Mouse (Mus musculus) limb, embryonic 10.5 days (tissue): ENCODE results near the gene Rad51b. TPM values are rescaled to one million over a fixed set of nuclear protein-coding genes. Genes with fewer than 3 reads are reported as not detected.

Source experiments
- DNase-seq: peaks from one replicate; pipeline ENCODE4 v3.0.0-alpha.2; 2017; ENCODE audit warnings: low spot score
- H3K27ac ChIP-seq: fragments of 300-500 bp; sonication (generic); 2 replicates; pipeline ENCODE4 v1.5.1; 2016; ENCODE audit warnings: mild to moderate bottlenecking
- H3K27me3 ChIP-seq: fragments of 300-500 bp; sonication (generic); 2 replicates; pipeline ENCODE4 v1.6.1; 2016; ENCODE audit warnings: low read depth, mild to moderate bottlenecking; ENCODE audit not compliant: poor library complexity, severe bottlenecking
- H3K36me3 ChIP-seq: fragments of 300-500 bp; sonication (generic); 2 replicates; pipeline ENCODE4 v1.6.1; 2016; ENCODE audit warnings: mild to moderate bottlenecking, moderate library complexity
- H3K4me1 ChIP-seq: fragments of 300-500 bp; sonication (generic); 2 replicates; pipeline ENCODE4 v1.6.1; 2016
- H3K4me3 ChIP-seq: fragments of 300-500 bp; sonication (generic); 2 replicates; pipeline ENCODE4 v1.5.1; 2016; ENCODE audit warnings: mild to moderate bottlenecking, moderate library complexity
- H3K9me3 ChIP-seq: fragments of 300-500 bp; sonication (generic); replicated peaks from 2 replicates; pipeline ENCODE4 v1.6.1; 2016; ENCODE audit warnings: mild to moderate bottlenecking
- WGBS: fragments of 180-500 bp; shearing (Covaris S2); methylation state at CpG from one replicate; pipeline ENCODE4 v1.1.7; 2016; 5-methylcytosine and 5-hydroxymethylcytosine counted together
- polyA plus RNA-seq: library from polyadenylated mRNA; unstranded; fragments of >200 nt; fragmentation: Nextera tagmentation; extraction: Ambion mirVana; gene quantifications from 2 replicates; pipeline ENCODE4 v1.2.1, GENCODE M21; 2016

Gene Rad51b
- polyA plus RNA-seq, 1 experiment from 2014 or later = 7.4 TPM

GRCm38 (mm10) chr12:79780745-79781144, 483.7 kb downstream of the Rad51b start:
- Histone ChIP-seq H3K4me3 (no peak overlapping the region), H3K4me1 (0 out of 2 replicates have a peak, but pooled peaks cover 5% of the 10 kb centered on the region), H3K36me3 (peaks cover 6% of the 10 kb centered on the region), H3K27me3 (no peaks in the 10 kb centered on the region), H3K9me3 (peaks cover 3% of the 10 kb centered on the region; the same call in 1 of the 2 replicates), H3K27ac (no peak overlapping the region)
- no peak for DNase-seq
- 69% methylated on average over 2 of the region's 2 CpGs for WGBS

DNA sequence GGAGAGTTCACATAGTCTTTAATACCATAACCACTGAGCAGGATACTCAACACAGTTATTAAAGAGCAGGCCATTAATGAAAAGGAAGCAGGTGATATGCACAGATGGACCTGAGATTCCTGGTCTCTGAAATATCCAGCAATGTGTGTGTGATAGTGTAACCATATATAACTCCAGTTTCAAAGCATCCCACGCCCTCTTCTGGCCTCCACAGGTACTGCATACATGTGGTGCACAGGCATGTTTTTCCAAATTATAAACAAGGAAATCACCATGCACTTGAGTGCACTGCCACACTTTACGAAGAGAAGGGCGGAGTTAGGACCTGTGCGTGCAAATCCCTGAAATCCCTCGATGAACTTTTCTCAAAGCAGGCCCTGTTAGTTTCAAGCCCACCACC, 484.7 kb downstream of the Rad51b start:
- DNase-seq = no peak
- Histone ChIP-seq H3K27me3 (no peaks in the 10 kb centered on the region), H3K4me1 (0 out of 2 replicates have a peak, but pooled peaks cover 2% of the 10 kb centered on the region), H3K9me3 (peaks cover 3% of the 10 kb centered on the region; the same call in 1 of the 2 replicates), H3K36me3 (peaks cover 6% of the 10 kb centered on the region), H3K27ac (no peak overlapping the region), H3K4me3 (no peak overlapping the region)
- 86% methylated on average over 5 of the region's 5 CpGs for WGBS

- no peaks in the 10 kb centered on the region for H3K27me3 ChIP-seq
- peaks cover 3% of the 10 kb centered on the region; the same call in 1 of the 2 replicates for H3K9me3 ChIP-seq
- H3K4me1 ChIP-seq = peaks cover 7% of the 10 kb centered on the region
- peaks cover 6% of the 10 kb centered on the region for H3K36me3 ChIP-seq
- no peak for DNase-seq
- H3K4me3 ChIP-seq = no peak overlapping the region
- WGBS = 92% methylated on average over 6 of the region's 6 CpGs
- no peak overlapping the region for H3K27ac ChIP-seq
Observed at GRCm38 (mm10) chr12:79782444-79783117, 485.5 kb downstream of the Rad51b start.

DNA sequence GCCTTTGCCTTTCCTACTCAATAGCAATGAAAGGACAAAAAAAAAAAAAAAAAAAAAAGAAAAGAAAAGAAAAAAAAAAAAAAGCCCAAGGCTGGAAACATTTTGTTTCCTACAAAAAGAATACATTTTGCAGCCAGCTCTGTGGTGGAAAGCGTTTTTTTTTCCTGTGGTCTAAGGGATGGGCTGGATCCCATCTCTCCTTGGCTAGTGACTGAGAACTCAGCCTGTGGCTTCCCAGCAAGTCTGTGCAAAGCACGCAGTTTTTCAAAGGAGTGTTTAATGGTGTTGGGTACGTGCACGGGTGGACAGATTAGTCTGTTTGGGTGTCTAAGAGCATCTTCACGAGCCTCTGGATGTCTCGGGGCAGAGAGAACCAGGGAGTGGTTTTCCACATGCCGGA, 487.1 kb downstream of the Rad51b start:
- H3K27ac ChIP-seq = peak overlapping the region; percentile 25; the same call in 1 of the 2 replicates
- no peak overlapping the region for H3K4me3 ChIP-seq
- H3K36me3 ChIP-seq = peaks cover 6% of the 10 kb centered on the region
- peaks cover 3% of the 10 kb centered on the region; the same call in 1 of the 2 replicates for H3K9me3 ChIP-seq
- H3K4me1 ChIP-seq = peaks cover 15% of the 10 kb centered on the region
- WGBS = 87% methylated on average over 7 of the region's 7 CpGs
- H3K27me3 ChIP-seq = no peaks in the 10 kb centered on the region
- DNase-seq = no peak

DNA sequence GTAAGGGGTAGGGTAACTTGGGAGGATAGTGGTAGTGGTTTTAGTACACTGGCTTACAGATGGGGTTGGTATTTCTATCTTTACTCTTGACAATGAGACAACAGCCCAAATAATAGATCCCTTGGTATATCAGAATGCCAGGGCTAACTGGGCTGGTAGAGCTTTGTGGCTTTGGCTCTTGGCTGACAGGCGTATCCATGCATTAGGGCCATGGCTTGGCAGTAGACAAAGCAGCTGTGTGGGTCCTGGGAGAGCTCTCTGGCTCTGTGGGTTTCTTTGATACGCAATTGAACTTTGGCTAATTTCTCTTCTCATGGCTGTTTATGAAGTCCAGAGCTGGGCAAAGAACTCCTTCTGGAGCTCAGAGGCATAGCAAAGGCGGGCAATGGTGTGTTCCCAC, 488.6 kb downstream of the Rad51b start:
- 97% methylated on average over 3 of the region's 3 CpGs for WGBS
- H3K36me3 ChIP-seq = peaks cover 6% of the 10 kb centered on the region
- no peak overlapping the region for H3K4me3 ChIP-seq
- H3K9me3 ChIP-seq = peaks cover 3% of the 10 kb centered on the region; the same call in 1 of the 2 replicates
- H3K27me3 ChIP-seq = no peaks in the 10 kb centered on the region
- H3K4me1 ChIP-seq = peaks cover 15% of the 10 kb centered on the region
- no peak overlapping the region for H3K27ac ChIP-seq
- DNase-seq = no peak

DNA sequence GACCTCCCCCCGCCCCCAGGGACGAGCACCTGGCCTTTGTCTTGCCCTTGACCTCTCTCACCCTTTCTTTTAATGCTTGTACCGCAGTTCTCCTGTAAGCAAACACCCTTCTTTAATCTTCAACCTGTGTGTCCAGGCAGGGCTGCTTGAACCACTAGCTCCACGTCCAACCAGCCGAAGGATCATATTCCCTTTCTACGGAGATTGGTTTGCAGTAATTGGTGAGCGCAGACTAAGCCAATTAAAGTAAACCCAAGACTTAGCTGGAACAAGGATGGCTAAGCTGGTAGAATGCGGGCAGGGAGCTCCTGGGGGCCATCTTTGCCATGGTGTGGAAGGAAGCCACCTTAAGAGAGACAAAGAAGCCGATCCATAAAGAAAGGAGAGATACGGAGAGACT, 490.5 kb downstream of the Rad51b start:
- no peaks in the 10 kb centered on the region for H3K27me3 ChIP-seq
- peaks cover 4% of the 10 kb centered on the region for H3K36me3 ChIP-seq
- DNase-seq = no peak
- 71% methylated on average over 10 of the region's 10 CpGs for WGBS
- H3K9me3 ChIP-seq = peaks cover 2% of the 10 kb centered on the region; the same call in 1 of the 2 replicates
- H3K4me3 ChIP-seq = no peak overlapping the region
- peak overlapping the region; percentile 50 for H3K27ac ChIP-seq
- peaks cover 15% of the 10 kb centered on the region for H3K4me1 ChIP-seq

GRCm38 (mm10) chr12:79788340-79788739, 491.3 kb downstream of the Rad51b start:
- H3K36me3 ChIP-seq = no peaks in the 10 kb centered on the region
- H3K4me1 ChIP-seq = peaks cover 15% of the 10 kb centered on the region
- 88% methylated on average over 5 of the region's 5 CpGs for WGBS
- no peak overlapping the region for H3K4me3 ChIP-seq
- H3K27me3 ChIP-seq = no peaks in the 10 kb centered on the region
- no peaks in the 10 kb centered on the region for H3K9me3 ChIP-seq
- H3K27ac ChIP-seq = no peak overlapping the region
- no peak for DNase-seq

DNA sequence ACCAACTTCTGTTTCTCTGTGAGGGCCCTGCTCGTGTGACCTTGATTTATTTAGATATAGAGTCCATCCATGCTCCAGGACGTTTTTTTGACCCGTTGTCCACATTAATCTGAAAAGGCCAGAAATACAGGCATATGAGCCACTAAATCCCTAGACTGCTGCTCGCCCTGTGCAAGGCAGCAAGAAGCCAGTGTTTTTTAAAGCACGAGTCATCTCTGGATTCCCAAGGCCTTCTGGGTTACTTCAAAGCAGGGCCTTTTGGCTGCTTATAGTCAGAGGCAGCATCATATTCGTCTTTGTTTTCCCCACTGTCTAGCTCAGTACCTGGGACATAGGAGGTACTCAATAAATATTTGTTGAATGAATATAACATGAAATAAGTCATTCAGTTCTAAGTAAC, 492.4 kb downstream of the Rad51b start:
- no peak overlapping the region for H3K4me3 ChIP-seq
- 87% methylated on average over 6 of the region's 6 CpGs for WGBS
- H3K9me3 ChIP-seq = no peaks in the 10 kb centered on the region
- DNase-seq = no peak
- no peaks in the 10 kb centered on the region for H3K27me3 ChIP-seq
- peak overlapping the region; percentile 42 for H3K27ac ChIP-seq
- H3K4me1 ChIP-seq = peaks cover 15% of the 10 kb centered on the region
- no peaks in the 10 kb centered on the region for H3K36me3 ChIP-seq

DNA sequence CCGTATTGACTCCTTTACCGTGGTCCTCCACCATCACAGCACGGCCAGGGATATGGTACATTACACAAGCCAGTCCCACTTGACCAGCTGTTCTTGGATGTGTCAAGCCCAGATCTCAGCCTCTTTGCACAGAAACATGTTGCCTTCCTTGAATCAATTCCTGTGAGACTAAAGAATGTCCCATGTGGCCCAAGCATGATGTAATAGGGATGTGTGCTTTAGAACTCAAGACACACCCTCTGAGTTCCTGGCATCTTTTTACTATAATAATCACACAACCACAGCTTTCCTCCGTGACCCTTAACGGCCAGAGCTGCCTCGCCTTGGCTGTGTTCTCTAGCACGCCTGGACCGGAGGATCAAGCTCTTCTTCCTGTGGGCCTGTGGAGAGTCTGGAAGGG, 496.3 kb downstream of the Rad51b start:
- DNase-seq = no peak
- no peak overlapping the region for H3K4me3 ChIP-seq
- 84% methylated on average over 8 of the region's 8 CpGs for WGBS
- no peaks in the 10 kb centered on the region for H3K36me3 ChIP-seq
- H3K27ac ChIP-seq = no peak overlapping the region
- H3K27me3 ChIP-seq = no peaks in the 10 kb centered on the region
- no peaks in the 10 kb centered on the region for H3K9me3 ChIP-seq
- peaks cover 14% of the 10 kb centered on the region; the same call in 1 of the 2 replicates for H3K4me1 ChIP-seq

DNA sequence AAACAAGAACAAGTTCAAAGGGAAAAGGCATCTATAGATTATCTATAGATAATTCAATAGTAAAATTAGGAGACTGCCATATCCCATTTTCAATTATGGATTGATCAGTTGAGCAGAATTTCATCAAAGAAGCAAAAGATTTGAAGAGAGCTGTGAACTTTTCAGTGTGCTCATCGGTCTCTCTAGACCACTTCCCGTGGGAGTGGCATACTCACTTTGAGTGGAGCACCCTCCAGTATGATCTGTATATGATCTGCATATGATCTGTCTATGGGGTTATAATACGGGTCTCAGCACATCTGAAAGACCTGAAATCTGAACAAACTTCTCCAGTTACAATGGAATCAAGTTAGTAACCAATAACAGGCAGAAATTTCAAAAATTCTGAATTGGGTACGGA, 497.7 kb downstream of the Rad51b start:
- no peaks in the 10 kb centered on the region for H3K9me3 ChIP-seq
- no peak overlapping the region for H3K27ac ChIP-seq
- peaks cover 19% of the 10 kb centered on the region; the same call in 1 of the 2 replicates for H3K4me1 ChIP-seq
- no peak for DNase-seq
- no peaks in the 10 kb centered on the region for H3K27me3 ChIP-seq
- no peaks in the 10 kb centered on the region for H3K36me3 ChIP-seq
- H3K4me3 ChIP-seq = no peak overlapping the region
- 87% methylated on average over 4 of the region's 4 CpGs for WGBS

GRCm38 (mm10) chr12:79796260-79796659, 499.2 kb downstream of the Rad51b start:
- no peaks in the 10 kb centered on the region for H3K27me3 ChIP-seq
- peak overlapping the region; percentile 30; the same call in 1 of the 2 replicates for H3K27ac ChIP-seq
- peaks cover 19% of the 10 kb centered on the region; the same call in 1 of the 2 replicates for H3K4me1 ChIP-seq
- H3K9me3 ChIP-seq = no peaks in the 10 kb centered on the region
- H3K4me3 ChIP-seq = no peak overlapping the region
- WGBS = 78% methylated on average over 6 of the region's 6 CpGs
- DNase-seq = no peak
- no peaks in the 10 kb centered on the region for H3K36me3 ChIP-seq

GRCm38 (mm10) chr12:79796823-79797821, 500.0 kb downstream of the Rad51b start:
- 86% methylated on average over 18 of the region's 18 CpGs for WGBS
- Histone ChIP-seq H3K36me3 (no peaks in the 10 kb centered on the region), H3K27ac (peak overlapping the region; percentile 47; the same call in 1 of the 2 replicates), H3K4me1 (peaks cover 21% of the 10 kb centered on the region; the same call in 1 of the 2 replicates), H3K27me3 (no peaks in the 10 kb centered on the region), H3K4me3 (no peak overlapping the region), H3K9me3 (no peaks in the 10 kb centered on the region)
- DNase-seq = no peak
